In the genomic region with DNA sequence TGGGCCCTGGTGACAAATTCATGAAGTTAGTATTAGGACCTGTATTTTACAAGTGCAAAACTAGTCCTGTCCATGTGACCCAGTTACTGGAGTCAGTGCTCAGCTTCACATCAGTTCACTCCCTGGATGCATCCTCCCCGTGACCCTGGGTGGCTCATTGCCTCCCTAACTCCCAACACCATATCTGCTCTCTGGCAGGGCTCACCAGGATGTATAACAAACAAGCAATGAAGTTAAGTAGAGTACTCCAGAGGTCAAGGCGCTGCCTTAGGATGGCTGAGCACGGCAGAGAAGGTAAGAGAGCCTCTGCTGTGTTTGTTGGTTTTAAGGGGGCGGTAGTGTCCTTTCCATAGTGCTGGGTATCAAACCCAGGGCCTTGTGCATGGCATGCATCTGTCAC, we compare ENCODE assay signal across 22 mouse cellular contexts. TPM values are rescaled to one million over a fixed set of nuclear protein-coding genes. Genes with fewer than 3 reads are reported as not detected.
DNase-seq lines count a peak whose midpoint lies in the region; ATAC-seq and TF ChIP-seq lines count a peak whose summit lies in the region.
"Had no signal": no experiment of that assay in that cellular context is flagged by ENCODE, and none has a peak within 500 bp of the region (broad histone marks: within the 10 kb centered on the region; RNA-seq: fewer than 3 reads in every experiment).

No protein-coding gene starts in this region.

- peak; percentile 64 for ATAC-seq in kidney, embryonic 14.5 days (ENCODE audit: low FRiP score, low TSS enrichment)
- peak; percentile 27; the same call in 1 of the 2 replicates for ATAC-seq in kidney, embryonic 16.5 days (ENCODE audit: low FRiP score, low TSS enrichment)
- ATAC-seq in liver, embryonic 13.5 days (ENCODE audit: low read depth) = no peak
- no peak for ATAC-seq in liver, postnatal 0 days
- ATAC-seq: activated CD4-positive, CD25-positive, alpha-beta regulatory T cell, adult 4 months; CD4-positive, CD25-positive, alpha-beta regulatory T cell, adult 4 months; Patski had no signal

- no peaks in the 10 kb centered on the region for H3K27me3 ChIP-seq in kidney, embryonic 14.5 days (ENCODE audit: control insufficient read depth, insufficient read depth, low read length)
- H3K27me3 ChIP-seq in kidney, embryonic 16.5 days (ENCODE audit: insufficient read depth, low read length) = no peaks in the 10 kb centered on the region
- no peaks in the 10 kb centered on the region for H3K27me3 ChIP-seq in liver, embryonic 13.5 days
- no peaks in the 10 kb centered on the region for H3K27me3 ChIP-seq in liver, postnatal 0 days (ENCODE audit: insufficient read depth, low read length)
- H3K27me3 ChIP-seq in limb, embryonic 10.5 days (ENCODE audit: low read depth, poor library complexity, severe bottlenecking) = no peaks in the 10 kb centered on the region
- H3K27me3 ChIP-seq: CH12.LX; embryonic facial prominence, embryonic 12.5 days; forebrain, embryonic 13.5 days; Patski had no signal

- no peak overlapping the region for H3K4me3 ChIP-seq in kidney, embryonic 14.5 days (ENCODE audit: low read length)
- H3K4me3 ChIP-seq in kidney, embryonic 16.5 days (ENCODE audit: low read length) = no peak overlapping the region
- no peak overlapping the region for H3K4me3 ChIP-seq in liver, embryonic 13.5 days (replicated peaks)
- no peak overlapping the region for H3K4me3 ChIP-seq in liver, postnatal 0 days (ENCODE audit: low read depth, low read length)
- H3K4me3 ChIP-seq in limb, embryonic 10.5 days = no peak overlapping the region
- H3K4me3 ChIP-seq: embryonic facial prominence, embryonic 10.5 days; embryonic facial prominence, embryonic 12.5 days; forebrain, embryonic 13.5 days had no signal

- no peak overlapping the region for H3K27ac ChIP-seq in kidney, embryonic 14.5 days (ENCODE audit: low read depth, low read length)
- no peak overlapping the region for H3K27ac ChIP-seq in kidney, embryonic 16.5 days (ENCODE audit: low read length)
- peak overlapping the region; percentile 86; the same call in 1 of the 2 replicates for H3K27ac ChIP-seq in liver, embryonic 13.5 days
- H3K27ac ChIP-seq in liver, postnatal 0 days (ENCODE audit: low read depth) = no peak overlapping the region
- 0 out of 2 replicates have a peak overlapping the region, but pooled peaks have one; percentile 37 for H3K27ac ChIP-seq in limb, embryonic 10.5 days
- H3K27ac ChIP-seq: embryonic facial prominence, embryonic 10.5 days; embryonic facial prominence, embryonic 12.5 days; forebrain, embryonic 13.5 days had no signal

- DNase-seq in kidney, postnatal 10 days = no peak
- no peak for DNase-seq in kidney, postnatal 14 days
- no peak for DNase-seq in liver, embryonic 13.5 days
- no peak for DNase-seq in liver, postnatal 0 days
- DNase-seq in limb, embryonic 10.5 days (ENCODE audit: low spot score) = no peak
- DNase-seq: adrenal gland, adult 8-10 months; adrenal gland, postnatal 14 days; adrenal gland, postnatal 36 days; B cell, adult 2 months; cerebellum, adult 11-12 months; cerebellum, adult 2 months; cerebellum, adult 9-10 months had no signal

- no peak for TF ChIP-seq CTCF in liver, postnatal 0 days (IDR thresholded peaks at IDR 0.05; ENCODE audit: low read depth)

- no peak for TF ChIP-seq EP300 in liver, postnatal 0 days (IDR thresholded peaks at IDR 0.05; ENCODE audit: low read depth)

- no peaks in the 10 kb centered on the region for H3K9me3 ChIP-seq in kidney, embryonic 14.5 days (ENCODE audit: control insufficient read depth, low read length)
- no peaks in the 10 kb centered on the region for H3K9me3 ChIP-seq in kidney, embryonic 16.5 days (ENCODE audit: low read length)
- no peaks in the 10 kb centered on the region for H3K9me3 ChIP-seq in liver, embryonic 13.5 days (replicated peaks)
- no peaks in the 10 kb centered on the region for H3K9me3 ChIP-seq in liver, postnatal 0 days (ENCODE audit: low read length)
- H3K9me3 ChIP-seq in limb, embryonic 10.5 days (replicated peaks) = no peaks in the 10 kb centered on the region
- H3K9me3 ChIP-seq: embryonic facial prominence, embryonic 10.5 days; embryonic facial prominence, embryonic 12.5 days; forebrain, embryonic 13.5 days; G1E had no signal

- H3K36me3 ChIP-seq in kidney, embryonic 14.5 days (ENCODE audit: control insufficient read depth, insufficient read depth, low read length) = no peaks in the 10 kb centered on the region
- no peaks in the 10 kb centered on the region for H3K36me3 ChIP-seq in kidney, embryonic 16.5 days (ENCODE audit: insufficient read depth, low read length)
- no peaks in the 10 kb centered on the region for H3K36me3 ChIP-seq in liver, embryonic 13.5 days
- H3K36me3 ChIP-seq in liver, postnatal 0 days (replicated peaks; ENCODE audit: insufficient read depth, low read length) = no peaks in the 10 kb centered on the region
- no peaks in the 10 kb centered on the region for H3K36me3 ChIP-seq in limb, embryonic 10.5 days
- H3K36me3 ChIP-seq: embryonic facial prominence, embryonic 10.5 days; embryonic facial prominence, embryonic 12.5 days; G1E had no signal

- no peak overlapping the region for H3K4me2 ChIP-seq in kidney, embryonic 14.5 days (replicated peaks; ENCODE audit: low read depth, low read length)
- H3K4me2 ChIP-seq in kidney, embryonic 16.5 days (replicated peaks; ENCODE audit: low read depth, low read length) = no peak overlapping the region
- no peak overlapping the region for H3K4me2 ChIP-seq in liver, embryonic 13.5 days
- no peak overlapping the region for H3K4me2 ChIP-seq in liver, postnatal 0 days (ENCODE audit: low read depth, low read length)
- H3K4me2 ChIP-seq: embryonic facial prominence, embryonic 12.5 days; forebrain, embryonic 13.5 days had no signal

- WGBS in kidney, embryonic 14.5 days = 38% methylated on average over 4 of the region's 4 CpGs
- WGBS in kidney, embryonic 16.5 days = 47% methylated on average over 4 of the region's 4 CpGs
- 69% methylated on average over 4 of the region's 4 CpGs for WGBS in liver, embryonic 13.5 days (ENCODE audit: insufficient replicate concordance)
- WGBS in liver, postnatal 0 days (ENCODE audit: insufficient replicate concordance) = 64% methylated on average over 4 of the region's 4 CpGs
- WGBS in limb, embryonic 10.5 days = 51% methylated on average over 4 of the region's 4 CpGs

- H3K4me1 ChIP-seq in kidney, embryonic 14.5 days (ENCODE audit: control insufficient read depth, insufficient read depth, low read length) = no peaks in the 10 kb centered on the region
- no peaks in the 10 kb centered on the region for H3K4me1 ChIP-seq in kidney, embryonic 16.5 days (ENCODE audit: insufficient read depth, low read length)
- peaks cover 78% of the 10 kb centered on the region for H3K4me1 ChIP-seq in liver, embryonic 13.5 days (replicated peaks)
- H3K4me1 ChIP-seq in liver, postnatal 0 days (ENCODE audit: insufficient read depth) = peaks cover 10% of the 10 kb centered on the region
- H3K4me1 ChIP-seq in limb, embryonic 10.5 days = peaks cover 44% of the 10 kb centered on the region

- H3K9ac ChIP-seq in kidney, embryonic 14.5 days (ENCODE audit: low read depth, low read length) = no peak overlapping the region
- H3K9ac ChIP-seq in kidney, embryonic 16.5 days (replicated peaks; ENCODE audit: low read length) = no peak overlapping the region
- no peak overlapping the region for H3K9ac ChIP-seq in liver, embryonic 13.5 days
- no peak overlapping the region for H3K9ac ChIP-seq in liver, postnatal 0 days (replicated peaks)
- H3K9ac ChIP-seq: embryonic facial prominence, embryonic 12.5 days; forebrain, embryonic 13.5 days had no signal

RNA-seq across cellular contexts. Expression of a gene that starts 7.7 kb away (rescaled TPM):
- polyA plus RNA-seq in kidney, embryonic 14.5 days (2014; fragmentation: Nextera tagmentation; extraction: Ambion mirVana) = 22.7 and 26.0 TPM in 2 replicates
- polyA plus RNA-seq in kidney, embryonic 16.5 days (2015; fragmentation: Nextera tagmentation; extraction: Ambion mirVana) = 29.7 and 35.7 TPM in 2 replicates
- polyA plus RNA-seq in liver, embryonic 13.5 days (2015; fragmentation: Nextera tagmentation; extraction: Ambion mirVana) = 306 and 322 TPM in 2 replicates
- 98.4 and 102 TPM in 2 replicates for polyA plus RNA-seq in liver, postnatal 0 days (2015; fragmentation: Nextera tagmentation; extraction: Ambion mirVana)
- polyA plus RNA-seq in limb, embryonic 10.5 days (2016; fragmentation: Nextera tagmentation; extraction: Ambion mirVana) = 9.5 and 14.8 TPM in 2 replicates
- polyA plus RNA-seq: G1E had no signal

Comparison
In these comparisons a context has a peak if more than half of its experiments do, and no peak if none do; other contexts are left out.
1. H3K27ac ChIP-seq: peak in liver, embryonic 13.5 days (single experiment) and limb, embryonic 10.5 days (single experiment); none in kidney, embryonic 14.5 days (single experiment), kidney, embryonic 16.5 days (single experiment) and liver, postnatal 0 days (single experiment).
2. ATAC-seq: peak in kidney, embryonic 14.5 days (single experiment) and kidney, embryonic 16.5 days (single experiment); none in liver, embryonic 13.5 days (single experiment) and liver, postnatal 0 days (single experiment).